ENCODE assay signal across 9 mouse cellular contexts in genomic region chr15:99214941-99215340, GRCm38 (mm10). TPM values are rescaled to one million over a fixed set of nuclear protein-coding genes. Genes with fewer than 3 reads are reported as not detected.
DNase-seq lines count a peak whose midpoint lies in the region; ATAC-seq and TF ChIP-seq lines count a peak whose summit lies in the region.
"Had no signal": no experiment of that assay in that cellular context is flagged by ENCODE, and none has a peak within 500 bp of the region (broad histone marks: within the 10 kb centered on the region; RNA-seq: fewer than 3 reads in every experiment).

No protein-coding gene starts in this region.

- no peak overlapping the region for H3K27ac ChIP-seq in gastrocnemius, adult 2 months

- intact Hi-C loops in gastrocnemius, adult 2 months (cut with DNase I) = loop anchor here (1.0 kb wide), 1 partner anchor 50 kb away; no protein-coding TSS in a partner anchor

- TF ChIP-seq CTCF in gastrocnemius, adult 2 months (IDR thresholded peaks at IDR 0.05) = peak; percentile 64

- H3K4me3 ChIP-seq in gastrocnemius, adult 2 months = no peak overlapping the region

- DNase-seq in gastrocnemius, adult 2 months = no peak
- DNase-seq in gastrocnemius, adult 18-20 months (ENCODE audit: low spot score) = no peak
- peak; percentile 39 to 51 for DNase-seq in B cell, adult 2 months
- DNase-seq in embryo, embryonic 10.5 days (ENCODE audit: low spot score) = peak; percentile 58
- no peak for DNase-seq in cerebellum, adult 9-11 months
- no peak for DNase-seq in layer of hippocampus, postnatal 25 days (ENCODE audit: extremely low spot score in 1 of 2, low spot score in 1 of 2)
- DNase-seq in urinary bladder, adult 18-20 months (ENCODE audit: low spot score in 2 of 2) = no peak
- DNase-seq: gastrocnemius, postnatal 10 days had no signal

- ATAC-seq in megakaryocyte progenitor cell, adult 5-6 weeks (replicated peaks; ENCODE audit: poor library complexity) = peak; percentile 68

RNA-seq across cellular contexts. Expression of gene Kcnh3, which starts 9.7 kb away (rescaled TPM):
- total RNA-seq in gastrocnemius, adult 2 months (2021) = not detected
- total RNA-seq in gastrocnemius, adult 18-20 months (2021) = not detected
- not detected in 2 replicates for total RNA-seq in megakaryocyte progenitor cell, adult 5-6 weeks (2015)
- total RNA-seq in megakaryocyte progenitor cell, adult 5-6 weeks (2017) = not detected in 2 replicates
- total RNA-seq in layer of hippocampus, postnatal 25 days (2021) = 10 to 100 TPM; 81.0 to 84.7 TPM

RNA-seq across cellular contexts. Expression of gene Mcrs1, which starts 36.8 kb away (rescaled TPM):
- total RNA-seq in gastrocnemius, adult 2 months (2021) = 10 to 100 TPM; 25.6 to 33.7 TPM
- total RNA-seq in gastrocnemius, adult 18-20 months (2021) = 10 to 100 TPM; 22.1 to 25.2 TPM
- 37.8 and 41.4 TPM in 2 replicates for total RNA-seq in megakaryocyte progenitor cell, adult 5-6 weeks (2015)
- total RNA-seq in megakaryocyte progenitor cell, adult 5-6 weeks (2017) = 28.2 and 39.7 TPM in 2 replicates
- 10 to 100 TPM; 68.5 to 71.8 TPM for total RNA-seq in layer of hippocampus, postnatal 25 days (2021)

Comparison
In these comparisons a context has a peak if more than half of its experiments do, and no peak if none do; other contexts are left out.
1. DNase-seq: peak in B cell, adult 2 months (2 of 2) and embryo, embryonic 10.5 days (single experiment); none in gastrocnemius, adult 2 months (single experiment), gastrocnemius, adult 18-20 months (single experiment), cerebellum, adult 9-11 months (single experiment), layer of hippocampus, postnatal 25 days (0 of 2) and urinary bladder, adult 18-20 months (0 of 2).
2. RNA of gene Kcnh3, which starts 9.7 kb away (total RNA-seq): 81.0 to 84.7 TPM in layer of hippocampus, postnatal 25 days; not detected in gastrocnemius, adult 2 months, not detected in gastrocnemius, adult 18-20 months and not detected in megakaryocyte progenitor cell, adult 5-6 weeks; every median in the first group is over 10 times any median in the second.